Mouse (Mus musculus) liver, embryonic 12.5 days (tissue): ENCODE measurements around the gene Ryr2. TPM values are rescaled to one million over a fixed set of nuclear protein-coding genes. Genes with fewer than 3 reads are reported as not detected.

Experiments used
- ATAC-seq: fragments of 200-750 bp; cut with Nextera tagmentation; 2 replicates; pipeline ENCODE4 v1.8.0; 2017; ENCODE audit warnings: moderate number of reproducible peaks, mild to moderate bottlenecking, moderate library complexity
- H3K27ac ChIP-seq: fragments of 300-500 bp; sonication (generic); 2 replicates; pipeline ENCODE4 v1.5.1; 2016; ENCODE audit warnings: mild to moderate bottlenecking
- H3K27me3 ChIP-seq: fragments of 300-500 bp; sonication (generic); replicated peaks from 2 replicates; pipeline ENCODE4 v1.6.1; 2016; ENCODE audit warnings: mild to moderate bottlenecking, moderate library complexity
- H3K36me3 ChIP-seq: fragments of 300-500 bp; sonication (generic); 2 replicates; pipeline ENCODE4 v1.6.1; 2016; ENCODE audit warnings: mild to moderate bottlenecking, moderate library complexity
- H3K4me1 ChIP-seq: fragments of 300-500 bp; sonication (generic); 2 replicates; pipeline ENCODE4 v1.6.1; 2016
- H3K4me2 ChIP-seq: fragments of 300-500 bp; sonication (generic); 2 replicates; pipeline ENCODE4 v1.6.1; 2016; ENCODE audit warnings: mild to moderate bottlenecking, moderate library complexity
- H3K4me3 ChIP-seq: fragments of 300-500 bp; sonication (generic); 2 replicates; pipeline ENCODE4 v1.5.1; 2016; ENCODE audit warnings: mild to moderate bottlenecking, moderate library complexity
- H3K9ac ChIP-seq: fragments of 300-500 bp; sonication (generic); 2 replicates; pipeline ENCODE4 v1.6.1; 2016; ENCODE audit warnings: mild to moderate bottlenecking, moderate library complexity
- H3K9me3 ChIP-seq: fragments of 300-500 bp; sonication (generic); replicated peaks from 2 replicates; pipeline ENCODE4 v1.6.1; 2016; ENCODE audit warnings: mild to moderate bottlenecking, moderate library complexity
- WGBS: fragments of 180-500 bp; shearing (Covaris S2); methylation state at CpG from one replicate; pipeline ENCODE4 v1.1.7; 2016; ENCODE audit not compliant: insufficient replicate concordance; 5-methylcytosine and 5-hydroxymethylcytosine counted together
- polyA plus RNA-seq: library from polyadenylated mRNA; unstranded; fragments of >200 nt; fragmentation: Nextera tagmentation; extraction: Ambion mirVana; gene quantifications from 2 replicates; pipeline ENCODE4 v1.2.1, GENCODE M21; 2016

Gene Ryr2
- polyA plus RNA-seq, 1 experiment from 2014 or later = 0.62 TPM

- no peaks in the 10 kb centered on the region for H3K27me3 ChIP-seq
- peaks cover 12% of the 10 kb centered on the region; the same call in 1 of the 2 replicates for H3K4me1 ChIP-seq
These were observed 180.5 kb downstream of the Ryr2 start for GRCm38 (mm10) chr13:11926215-11926614.

GRCm38 (mm10) chr13:11924732-11925131, 182.0 kb downstream of the Ryr2 start:
- Histone ChIP-seq H3K4me1 (peaks cover 12% of the 10 kb centered on the region; the same call in 1 of the 2 replicates), H3K4me3 (no peak overlapping the region; the same call in 1 of the 2 replicates), H3K9ac (peak overlapping the region; percentile 35; the same call in 1 of the 2 replicates), H3K9me3 (no peaks in the 10 kb centered on the region), H3K36me3 (no peaks in the 10 kb centered on the region), H3K27ac (peak overlapping the region; percentile 81), H3K27me3 (no peaks in the 10 kb centered on the region), H3K4me2 (peak overlapping the region; percentile 24; the same call in 1 of the 2 replicates)
- 49% methylated on average over 3 of the region's 3 CpGs for WGBS
- ATAC-seq = peak; percentile 99

More at GRCm38 (mm10) chr13:11926215-11926614, 180.5 kb downstream of the Ryr2 start:
- H3K9me3 ChIP-seq = no peaks in the 10 kb centered on the region
- H3K36me3 ChIP-seq = no peaks in the 10 kb centered on the region
- no peak overlapping the region for H3K9ac ChIP-seq
- 64% methylated on average over 2 of the region's 2 CpGs for WGBS
- no peak overlapping the region for H3K4me2 ChIP-seq
- H3K27ac ChIP-seq = no peak overlapping the region
- ATAC-seq = no peak
- no peak overlapping the region for H3K4me3 ChIP-seq

- H3K9me3 ChIP-seq = no peaks in the 10 kb centered on the region
- no peak overlapping the region for H3K4me2 ChIP-seq
- H3K27me3 ChIP-seq = no peaks in the 10 kb centered on the region
- peaks cover 3% of the 10 kb centered on the region for H3K4me1 ChIP-seq
- no peak overlapping the region for H3K4me3 ChIP-seq
- no peak overlapping the region for H3K27ac ChIP-seq
- H3K9ac ChIP-seq = no peak overlapping the region
- WGBS = 66% methylated on average over 1 of the region's 1 CpGs
- H3K36me3 ChIP-seq = no peaks in the 10 kb centered on the region
- ATAC-seq = no peak
These were observed 186.2 kb downstream of the Ryr2 start for GRCm38 (mm10) chr13:11920495-11920894.

GRCm38 (mm10) chr13:11919448-11919847, 187.3 kb downstream of the Ryr2 start:
- no peak overlapping the region for H3K27ac ChIP-seq
- H3K4me2 ChIP-seq = no peak overlapping the region
- H3K9ac ChIP-seq = no peak overlapping the region
- H3K4me1 ChIP-seq = no peaks in the 10 kb centered on the region; the same call in 1 of the 2 replicates
- H3K9me3 ChIP-seq = no peaks in the 10 kb centered on the region
- H3K36me3 ChIP-seq = no peaks in the 10 kb centered on the region
- 78% methylated on average over 6 of the region's 6 CpGs for WGBS
- ATAC-seq = no peak
- no peak overlapping the region for H3K4me3 ChIP-seq
- no peaks in the 10 kb centered on the region for H3K27me3 ChIP-seq

- no peak overlapping the region for H3K4me3 ChIP-seq
- 41% methylated on average over 2 of the region's 2 CpGs for WGBS
- no peak overlapping the region for H3K9ac ChIP-seq
- peak; percentile 57; the same call in 1 of the 2 replicates for ATAC-seq
- no peak overlapping the region for H3K4me2 ChIP-seq
- no peak overlapping the region for H3K27ac ChIP-seq
- no peaks in the 10 kb centered on the region for H3K27me3 ChIP-seq
- no peaks in the 10 kb centered on the region; the same call in 1 of the 2 replicates for H3K4me1 ChIP-seq
- H3K36me3 ChIP-seq = no peaks in the 10 kb centered on the region
- no peaks in the 10 kb centered on the region for H3K9me3 ChIP-seq
These were observed 191.1 kb downstream of the Ryr2 start for GRCm38 (mm10) chr13:11915619-11916018.

- Histone ChIP-seq H3K9me3 (no peaks in the 10 kb centered on the region), H3K4me2 (no peak overlapping the region), H3K36me3 (no peaks in the 10 kb centered on the region)
These were observed 192.1 kb downstream of the Ryr2 start for GRCm38 (mm10) chr13:11914682-11915081.

GRCm38 (mm10) chr13:11912208-11912607, 194.5 kb downstream of the Ryr2 start:
- H3K27me3 ChIP-seq = no peaks in the 10 kb centered on the region
- H3K4me1 ChIP-seq = no peaks in the 10 kb centered on the region; the same call in 1 of the 2 replicates
- H3K36me3 ChIP-seq = no peaks in the 10 kb centered on the region
- no peaks in the 10 kb centered on the region for H3K9me3 ChIP-seq
- ATAC-seq = no peak
- H3K27ac ChIP-seq = no peak overlapping the region
- H3K4me3 ChIP-seq = no peak overlapping the region
- WGBS = 67% methylated on average over 2 of the region's 2 CpGs
- no peak overlapping the region for H3K9ac ChIP-seq
- no peak overlapping the region for H3K4me2 ChIP-seq

More at GRCm38 (mm10) chr13:11914682-11915081, 192.1 kb downstream of the Ryr2 start:
- Histone ChIP-seq H3K27ac (no peak overlapping the region), H3K4me3 (no peak overlapping the region), H3K9ac (no peak overlapping the region), H3K27me3 (no peaks in the 10 kb centered on the region), H3K4me1 (no peaks in the 10 kb centered on the region; the same call in 1 of the 2 replicates)
- no peak for ATAC-seq
- 57% methylated on average over 3 of the region's 3 CpGs for WGBS

GRCm38 (mm10) chr13:11908123-11908522, 198.6 kb downstream of the Ryr2 start:
- H3K27ac ChIP-seq = no peak overlapping the region

GRCm38 (mm10) chr13:11905126-11905525, 201.6 kb downstream of the Ryr2 start:
- no peak for ATAC-seq
- H3K27me3 ChIP-seq = no peaks in the 10 kb centered on the region
- 57% methylated on average over 2 of the region's 2 CpGs for WGBS
- H3K4me1 ChIP-seq = no peaks in the 10 kb centered on the region
- no peaks in the 10 kb centered on the region for H3K36me3 ChIP-seq
- H3K9ac ChIP-seq = no peak overlapping the region
- no peaks in the 10 kb centered on the region for H3K9me3 ChIP-seq
- no peak overlapping the region for H3K4me2 ChIP-seq
- H3K27ac ChIP-seq = no peak overlapping the region
- no peak overlapping the region for H3K4me3 ChIP-seq

More at GRCm38 (mm10) chr13:11908123-11908522, 198.6 kb downstream of the Ryr2 start:
- no peak for ATAC-seq
- no peak overlapping the region for H3K9ac ChIP-seq
- WGBS = 57% methylated on average over 4 of the region's 4 CpGs
- H3K27me3 ChIP-seq = no peaks in the 10 kb centered on the region
- H3K4me1 ChIP-seq = no peaks in the 10 kb centered on the region
- no peak overlapping the region for H3K4me3 ChIP-seq
- H3K4me2 ChIP-seq = no peak overlapping the region
- H3K36me3 ChIP-seq = no peaks in the 10 kb centered on the region
- no peaks in the 10 kb centered on the region for H3K9me3 ChIP-seq

GRCm38 (mm10) chr13:11903272-11903671, 203.5 kb downstream of the Ryr2 start:
- Histone ChIP-seq H3K9ac (no peak overlapping the region), H3K9me3 (no peaks in the 10 kb centered on the region), H3K4me2 (no peak overlapping the region), H3K4me1 (no peaks in the 10 kb centered on the region), H3K36me3 (no peaks in the 10 kb centered on the region), H3K27ac (no peak overlapping the region), H3K4me3 (no peak overlapping the region), H3K27me3 (no peaks in the 10 kb centered on the region)
- WGBS = 52% methylated on average over 9 of the region's 9 CpGs
- ATAC-seq = no peak

- Histone ChIP-seq H3K9ac (no peak overlapping the region), H3K4me1 (no peaks in the 10 kb centered on the region), H3K4me3 (no peak overlapping the region), H3K36me3 (no peaks in the 10 kb centered on the region), H3K4me2 (no peak overlapping the region), H3K27ac (no peak overlapping the region), H3K27me3 (no peaks in the 10 kb centered on the region), H3K9me3 (no peaks in the 10 kb centered on the region)
- WGBS = 64% methylated on average over 6 of the region's 6 CpGs
- no peak for ATAC-seq
These were observed 203.9 kb downstream of the Ryr2 start for GRCm38 (mm10) chr13:11902856-11903255.

- Histone ChIP-seq H3K9ac (no peak overlapping the region), H3K27ac (no peak overlapping the region), H3K4me3 (no peak overlapping the region), H3K36me3 (no peaks in the 10 kb centered on the region), H3K27me3 (no peaks in the 10 kb centered on the region), H3K4me1 (no peaks in the 10 kb centered on the region), H3K4me2 (no peak overlapping the region), H3K9me3 (no peaks in the 10 kb centered on the region)
- 43% methylated on average over 2 of the region's 2 CpGs for WGBS
- ATAC-seq = no peak
These were observed 206.1 kb downstream of the Ryr2 start for GRCm38 (mm10) chr13:11900631-11901030.

- ATAC-seq = no peak
- H3K9me3 ChIP-seq = no peaks in the 10 kb centered on the region
- WGBS = 58% methylated on average over 1 of the region's 1 CpGs
- no peaks in the 10 kb centered on the region for H3K27me3 ChIP-seq
- no peak overlapping the region for H3K4me2 ChIP-seq
- no peaks in the 10 kb centered on the region for H3K4me1 ChIP-seq
- H3K9ac ChIP-seq = no peak overlapping the region
- H3K4me3 ChIP-seq = no peak overlapping the region
- no peaks in the 10 kb centered on the region for H3K36me3 ChIP-seq
- no peak overlapping the region for H3K27ac ChIP-seq
These were observed 211.1 kb downstream of the Ryr2 start for GRCm38 (mm10) chr13:11895631-11896030.
